Mouse (Mus musculus): ENCODE measurements around the gene Ncoa5.

DNA sequence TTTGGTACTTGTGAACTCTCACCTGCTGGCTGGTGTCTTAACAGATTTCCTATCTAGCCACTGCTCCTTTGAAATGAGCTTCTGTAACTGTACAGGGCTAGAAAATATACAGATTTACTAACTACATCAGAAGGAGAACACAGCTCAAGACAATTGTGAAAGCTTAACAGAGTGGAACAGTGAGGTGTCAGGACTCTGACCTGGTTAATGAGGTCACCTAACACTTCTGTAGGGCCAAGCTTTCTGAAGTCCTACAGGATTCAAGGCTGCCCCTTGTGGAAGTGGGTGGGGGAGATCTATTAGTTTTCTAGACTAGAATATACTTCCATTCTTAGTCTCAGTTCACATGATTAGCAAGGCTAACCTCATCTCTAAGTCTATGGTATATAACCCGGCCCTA, 26.7 kb downstream of the Ncoa5 start:
- TF ChIP-seq CTCF (IDR thresholded peaks at IDR 0.05; ENCODE audit: low read depth) (no peak), EP300 (IDR thresholded peaks at IDR 0.05; ENCODE audit: low read depth) (no peak)
